Mouse (Mus musculus) E14TG2a.4 (cell line): ENCODE data around the gene Rbbp5.

Experiments
- CTCF ChIP-seq: conservative IDR thresholded peaks from 2 replicates; pipeline ENCODE4 v1.5.1; 2014; ENCODE audit warnings: low read length
- NANOG ChIP-seq: IDR thresholded peaks from 2 replicates; pipeline ENCODE4 v1.6.1; 2014; ENCODE audit warnings: borderline replicate concordance, low read length, mixed read lengths
- POU5F1 ChIP-seq: IDR thresholded peaks from 2 replicates; pipeline ENCODE4 v1.6.1; 2014; ENCODE audit warnings: low read length, borderline replicate concordance

GRCm38 (mm10) chr1:132430818-132431217 is 46.3 kb upstream of the Rbbp5 start:
- TF ChIP-seq CTCF = no peak
- no peak for TF ChIP-seq NANOG
- no peak for TF ChIP-seq POU5F1
